Mouse (Mus musculus): ENCODE data around the gene Ppara. TPM values are rescaled to one million over a fixed set of nuclear protein-coding genes. Genes with fewer than 3 reads are reported as not detected.
A peak's percentile ranks its signal among the peaks of the same experiment; 100 is the strongest.

Gene Ppara
- total and polyA plus RNA-seq, 3 experiments: 12.9 to 60.7 (median 53.1) TPM

- no peak for DNase-seq
- no peak overlapping the region for H3K4me3 ChIP-seq
- TF ChIP-seq EP300 (IDR thresholded peaks at IDR 0.05; ENCODE audit: insufficient read depth, low read depth, low read length): no peak
- no peak for TF ChIP-seq POLR2A (IDR thresholded peaks at IDR 0.05; ENCODE audit: insufficient read depth, low read depth, low read length)
- no peak for TF ChIP-seq CTCF (IDR thresholded peaks at IDR 0.05)
- no peaks in the 10 kb centered on the region for H3K36me3 ChIP-seq (ENCODE audit: control insufficient read depth, insufficient read depth, low read length)
- intact Hi-C loops (cut with DNase I): loop anchor here (5.0 kb wide), 1 partner anchor 60 kb away; no protein-coding TSS in a partner anchor
- 69% methylated on average over 9 of the region's 9 CpGs for WGBS
- H3K79me2 ChIP-seq (replicated peaks; ENCODE audit: control insufficient read depth, insufficient read depth, low read length): no peaks in the 10 kb centered on the region
- no peaks in the 10 kb centered on the region for H3K27me3 ChIP-seq (ENCODE audit: control insufficient read depth, insufficient read depth, low read length)
- H3K9ac ChIP-seq (ENCODE audit: low read depth, low read length): no peak overlapping the region
- H3K4me1 ChIP-seq (ENCODE audit: control insufficient read depth, insufficient read depth, low read length): peaks cover 3% of the 10 kb centered on the region; the same call in 1 of the 2 replicates
- no peak overlapping the region for H3K27ac ChIP-seq
Observed at GRCm38 (mm10) chr15:85742608-85743007, 7.8 kb downstream of the Ppara start.

DNA sequence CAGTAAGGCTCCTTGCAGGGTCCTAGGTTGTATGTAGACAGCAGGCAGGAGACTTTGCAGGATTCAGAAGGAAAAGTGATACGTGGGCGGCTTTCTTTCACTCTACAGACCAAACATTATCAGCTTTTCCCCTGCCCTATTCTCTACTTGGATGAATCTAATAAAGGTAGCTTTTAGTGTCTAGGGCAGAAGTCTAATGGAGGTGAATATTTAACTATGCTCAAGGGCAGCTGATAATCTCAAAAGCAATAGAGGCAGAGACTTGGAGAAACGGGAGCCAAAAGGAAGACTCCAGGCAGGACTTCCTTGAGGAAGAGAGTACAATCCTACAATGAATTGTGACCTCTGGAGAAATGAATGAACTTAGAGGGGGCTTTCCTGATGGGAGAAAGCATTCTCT, 9.2 kb downstream of the Ppara start:
- H3K4me1 ChIP-seq (ENCODE audit: control insufficient read depth, insufficient read depth, low read length): peaks cover 3% of the 10 kb centered on the region; the same call in 1 of the 2 replicates
- no peak overlapping the region for H3K27ac ChIP-seq
- no peaks in the 10 kb centered on the region for H3K27me3 ChIP-seq (ENCODE audit: control insufficient read depth, insufficient read depth, low read length)
- H3K79me2 ChIP-seq (replicated peaks; ENCODE audit: control insufficient read depth, insufficient read depth, low read length): no peaks in the 10 kb centered on the region
- no peak overlapping the region for H3K4me3 ChIP-seq
- TF ChIP-seq POLR2A (IDR thresholded peaks at IDR 0.05; ENCODE audit: insufficient read depth, low read depth, low read length) (no peak), CTCF (IDR thresholded peaks at IDR 0.05) (no peak), EP300 (IDR thresholded peaks at IDR 0.05; ENCODE audit: insufficient read depth, low read depth, low read length) (no peak)
- intact Hi-C loops (cut with DNase I): loop anchor here (5.0 kb wide), 1 partner anchor 58 kb away; no protein-coding TSS in a partner anchor
- no peak for DNase-seq
- H3K9ac ChIP-seq (ENCODE audit: low read depth, low read length): no peak overlapping the region
- no peaks in the 10 kb centered on the region for H3K36me3 ChIP-seq (ENCODE audit: control insufficient read depth, insufficient read depth, low read length)
- WGBS: 47% methylated on average over 3 of the region's 3 CpGs

- Histone ChIP-seq H3K27ac (no peak overlapping the region), H3K79me2 (replicated peaks; ENCODE audit: control insufficient read depth, insufficient read depth, low read length) (no peaks in the 10 kb centered on the region), H3K27me3 (ENCODE audit: control insufficient read depth, insufficient read depth, low read length) (no peaks in the 10 kb centered on the region), H3K4me3 (no peak overlapping the region), H3K9ac (ENCODE audit: low read depth, low read length) (no peak overlapping the region), H3K4me1 (ENCODE audit: control insufficient read depth, insufficient read depth, low read length) (peaks cover 2% of the 10 kb centered on the region; the same call in 1 of the 2 replicates), H3K36me3 (ENCODE audit: control insufficient read depth, insufficient read depth, low read length) (no peaks in the 10 kb centered on the region)
- intact Hi-C loops (cut with DNase I): no loop called here
- peak in 1 of 2 experiments; percentile 1 for DNase-seq
- 59% methylated on average over 8 of the region's 8 CpGs for WGBS
- TF ChIP-seq CTCF (IDR thresholded peaks at IDR 0.05) (no peak), EP300 (IDR thresholded peaks at IDR 0.05; ENCODE audit: insufficient read depth, low read depth, low read length) (no peak), POLR2A (IDR thresholded peaks at IDR 0.05; ENCODE audit: insufficient read depth, low read depth, low read length) (no peak)
Observed at GRCm38 (mm10) chr15:85746178-85746577, 11.4 kb downstream of the Ppara start.

DNA sequence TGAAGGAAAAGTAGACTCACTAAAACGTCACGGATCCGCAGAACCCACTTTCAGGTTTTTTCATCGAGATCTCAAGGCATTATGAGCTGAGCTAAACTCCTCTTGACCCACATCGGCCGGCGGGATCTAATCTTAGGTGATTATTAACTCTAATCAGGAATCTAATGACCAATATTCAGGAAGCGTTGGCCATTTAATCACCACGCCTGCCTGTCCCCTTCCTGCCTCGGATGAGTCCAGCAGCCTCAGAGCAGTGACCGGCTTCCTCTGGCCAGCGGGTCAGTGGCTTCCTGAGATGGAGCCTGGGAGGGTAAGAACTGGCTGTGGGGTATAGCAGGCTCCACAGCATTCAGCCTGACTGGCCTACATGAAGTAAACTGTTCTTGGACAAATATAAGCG, 11.9 kb downstream of the Ppara start:
- Histone ChIP-seq H3K27me3 (ENCODE audit: control insufficient read depth, insufficient read depth, low read length) (no peaks in the 10 kb centered on the region), H3K27ac (no peak overlapping the region), H3K79me2 (replicated peaks; ENCODE audit: control insufficient read depth, insufficient read depth, low read length) (no peaks in the 10 kb centered on the region), H3K4me3 (no peak overlapping the region), H3K9ac (ENCODE audit: low read depth, low read length) (no peak overlapping the region), H3K4me1 (ENCODE audit: control insufficient read depth, insufficient read depth, low read length) (peaks cover 2% of the 10 kb centered on the region; the same call in 1 of the 2 replicates), H3K36me3 (ENCODE audit: control insufficient read depth, insufficient read depth, low read length) (no peaks in the 10 kb centered on the region)
- DNase-seq: peak in 1 of 2 experiments; percentile 11
- intact Hi-C loops (cut with DNase I): no loop called here
- TF ChIP-seq EP300 (IDR thresholded peaks at IDR 0.05; ENCODE audit: insufficient read depth, low read depth, low read length) (no peak), CTCF (IDR thresholded peaks at IDR 0.05) (no peak), POLR2A (IDR thresholded peaks at IDR 0.05; ENCODE audit: insufficient read depth, low read depth, low read length) (no peak)
- WGBS: 57% methylated on average over 13 of the region's 13 CpGs

- H3K27me3 ChIP-seq (ENCODE audit: control insufficient read depth, insufficient read depth, low read length): no peaks in the 10 kb centered on the region
- no peak overlapping the region for H3K27ac ChIP-seq
- no peaks in the 10 kb centered on the region for H3K36me3 ChIP-seq (ENCODE audit: control insufficient read depth, insufficient read depth, low read length)
- intact Hi-C loops (cut with DNase I): no loop called here
- 0 out of 2 replicates have a peak, but pooled peaks cover 1% of the 10 kb centered on the region for H3K79me2 ChIP-seq (replicated peaks; ENCODE audit: control insufficient read depth, insufficient read depth, low read length)
- 88% methylated on average over 5 of the region's 5 CpGs for WGBS
- no peak for TF ChIP-seq EP300 (IDR thresholded peaks at IDR 0.05; ENCODE audit: insufficient read depth, low read depth, low read length)
- no peak for TF ChIP-seq POLR2A (IDR thresholded peaks at IDR 0.05; ENCODE audit: insufficient read depth, low read depth, low read length)
- TF ChIP-seq CTCF (IDR thresholded peaks at IDR 0.05): no peak
- no peak overlapping the region for H3K9ac ChIP-seq (ENCODE audit: low read depth, low read length)
- peaks cover 2% of the 10 kb centered on the region; the same call in 1 of the 2 replicates for H3K4me1 ChIP-seq (ENCODE audit: control insufficient read depth, insufficient read depth, low read length)
- no peak for DNase-seq
- no peak overlapping the region for H3K4me3 ChIP-seq
Observed at GRCm38 (mm10) chr15:85747951-85748350, 13.2 kb downstream of the Ppara start.

GRCm38 (mm10) chr15:85748466-85748865, 13.7 kb downstream of the Ppara start:
- Histone ChIP-seq H3K9ac (ENCODE audit: low read depth, low read length) (no peak overlapping the region), H3K27ac (no peak overlapping the region), H3K36me3 (ENCODE audit: control insufficient read depth, insufficient read depth, low read length) (no peaks in the 10 kb centered on the region), H3K79me2 (replicated peaks; ENCODE audit: control insufficient read depth, insufficient read depth, low read length) (0 out of 2 replicates have a peak, but pooled peaks cover 1% of the 10 kb centered on the region), H3K27me3 (ENCODE audit: control insufficient read depth, insufficient read depth, low read length) (no peaks in the 10 kb centered on the region), H3K4me3 (no peak overlapping the region), H3K4me1 (ENCODE audit: control insufficient read depth, insufficient read depth, low read length) (peaks cover 2% of the 10 kb centered on the region; the same call in 1 of the 2 replicates)
- WGBS: 59% methylated on average over 3 of the region's 3 CpGs
- intact Hi-C loops (cut with DNase I): no loop called here
- TF ChIP-seq CTCF (IDR thresholded peaks at IDR 0.05) (no peak), EP300 (IDR thresholded peaks at IDR 0.05; ENCODE audit: insufficient read depth, low read depth, low read length) (no peak), POLR2A (IDR thresholded peaks at IDR 0.05; ENCODE audit: insufficient read depth, low read depth, low read length) (no peak)
- DNase-seq: no peak
